Mouse (Mus musculus) lung, adult 2 months (tissue): Measurements from ENCODE around the gene Rdm1. TPM values are rescaled to one million over a fixed set of nuclear protein-coding genes. Genes with fewer than 3 reads are reported as not detected.
"Not testable (repeated sequence)": the region's sequence is repeated elsewhere in the genome, so short reads cannot be mapped to it uniquely, and the experiment has no call there.

Source experiments
- DNase-seq: peaks from one replicate; pipeline ENCODE4 v3.0.0; 2022
- H3K4me1 ChIP-seq: fragments of 200-500 bp; 2 replicates; pipeline ENCODE4 v1.6.1; 2011; ENCODE audit warnings: low read length; ENCODE audit not compliant: control insufficient read depth, insufficient read depth
- H3K4me3 ChIP-seq: fragments of 200-500 bp; replicated peaks from 2 replicates; pipeline ENCODE3; 2011; ENCODE audit warnings: low read depth, mild to moderate bottlenecking, control low read depth, low read length; ENCODE audit errors: extremely low read depth
- CTCF ChIP-seq: fragments of 200-500 bp; IDR thresholded peaks from 2 replicates; pipeline ENCODE4 v1.5.1; 2011; ENCODE audit warnings: mild to moderate bottlenecking, low read length, control low read depth; ENCODE audit not compliant: insufficient read depth
- POLR2A ChIP-seq: fragments of 200-500 bp; IDR thresholded peaks from 2 replicates; pipeline ENCODE4 v1.6.1; 2011; ENCODE audit warnings: low read depth, mild to moderate bottlenecking, control low read depth, low read length, borderline replicate concordance; ENCODE audit errors: extremely low read depth
- WGBS: fragments of 180-500 bp; shearing (Covaris S2); methylation state at CpG from one replicate; pipeline ENCODE4 v1.1.7; 2018; 5-methylcytosine and 5-hydroxymethylcytosine counted together
- polyA plus RNA-seq: library from polyadenylated mRNA; depleted of rRNA; stranded (reverse); fragments of >200 nt; gene quantifications from 2 replicates; pipeline ENCODE4 v1.2.3, GENCODE M21; 2012

Rdm1 gene
- polyA plus RNA-seq, 1 experiment: 21.8 TPM

DNA sequence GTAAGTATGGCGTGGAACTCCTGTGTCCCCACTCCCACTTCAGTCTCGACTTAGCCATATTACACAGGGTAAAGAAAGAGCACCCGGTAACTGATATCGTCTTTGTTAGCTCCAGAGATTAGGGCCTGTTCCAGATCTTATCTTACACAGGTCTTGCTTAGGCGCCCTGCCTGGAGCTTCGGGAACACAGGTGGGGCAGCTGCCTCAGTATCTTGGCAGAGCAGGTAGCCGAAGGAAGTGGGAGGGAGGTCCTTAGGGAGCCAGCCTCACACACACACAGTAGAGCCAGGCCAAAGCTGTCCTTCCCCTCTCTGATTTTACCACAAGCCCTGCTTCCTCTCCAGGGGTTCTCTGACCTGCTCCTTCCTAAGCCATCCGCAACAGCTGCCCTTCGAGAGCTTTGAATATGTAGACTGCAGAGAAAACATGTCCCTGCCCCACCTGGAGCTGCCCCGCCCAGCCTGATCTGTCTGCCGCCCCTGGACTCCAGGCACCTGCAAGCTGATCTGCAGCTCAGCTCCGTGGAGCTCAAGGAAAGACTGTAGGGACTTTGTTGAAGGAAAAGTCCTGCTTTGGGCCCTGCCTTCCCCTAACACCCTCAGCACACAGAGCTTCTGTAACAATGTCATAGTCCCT is 36.9 kb upstream of the Rdm1 start:
- DNase-seq: no peak
- no peak overlapping the region for H3K4me3 ChIP-seq
- TF ChIP-seq CTCF (no peak), POLR2A (no peak)
- H3K4me1 ChIP-seq: no peaks in the 10 kb centered on the region
- 78% methylated on average over 12 of the region's 12 CpGs for WGBS

DNA sequence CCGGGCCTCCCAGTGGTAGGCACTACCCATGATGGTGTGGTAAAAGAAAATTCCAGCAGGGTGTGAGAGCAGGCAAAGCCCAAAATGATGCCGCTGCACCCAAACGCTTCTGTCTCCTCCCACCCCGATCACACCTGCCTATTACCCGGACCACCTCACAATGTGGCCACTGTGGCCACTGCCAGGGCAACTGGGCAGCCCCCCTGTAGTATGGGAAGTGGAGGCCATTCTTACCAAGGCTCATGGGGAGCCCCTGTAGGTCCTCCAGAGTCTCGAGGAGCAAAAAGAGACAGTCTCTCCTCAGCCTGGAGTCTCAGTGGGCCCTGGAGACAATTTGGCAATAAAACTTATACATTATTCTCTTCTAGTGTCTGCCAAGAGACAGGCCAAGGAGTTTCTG is 27.8 kb upstream of the Rdm1 start, which contains the start of gene Gm11634:
Gene Gm11634 (minus strand): TSS at position 101 of the 400 bp plus-strand sequence.
- 74% methylated on average over 6 of the region's 6 CpGs for WGBS
- H3K4me3 ChIP-seq: no peak within 1 kb of the TSS
- no peak for DNase-seq
- no peak for TF ChIP-seq POLR2A
- TF ChIP-seq CTCF: no peak
- no peaks in the 10 kb centered on the region for H3K4me1 ChIP-seq

DNA sequence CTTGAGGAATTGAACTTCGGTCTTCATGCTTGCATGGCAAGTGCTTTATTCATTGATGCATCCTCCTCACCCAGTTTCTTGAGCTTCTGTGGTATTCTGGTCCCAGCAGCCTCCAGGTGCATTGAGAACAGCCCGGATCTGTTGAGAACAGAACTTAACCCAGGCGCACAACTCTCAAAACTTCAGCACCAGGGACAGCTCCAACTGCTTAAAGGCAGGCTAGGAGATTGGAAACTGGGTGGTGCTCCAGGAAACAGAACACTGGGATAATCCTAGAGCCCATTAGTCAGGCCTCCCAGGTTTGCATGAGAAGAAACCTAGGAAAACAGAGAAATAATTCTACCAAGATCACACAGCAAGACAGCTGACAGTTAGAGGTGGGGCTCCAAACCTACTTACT is 24.5 kb upstream of the Rdm1 start:
- H3K4me3 ChIP-seq: no peak overlapping the region
- TF ChIP-seq CTCF: no peak
- no peak for TF ChIP-seq POLR2A
- DNase-seq: peak; percentile 47
- WGBS: 9% methylated on average over 3 of the region's 3 CpGs
- no peaks in the 10 kb centered on the region for H3K4me1 ChIP-seq

DNA sequence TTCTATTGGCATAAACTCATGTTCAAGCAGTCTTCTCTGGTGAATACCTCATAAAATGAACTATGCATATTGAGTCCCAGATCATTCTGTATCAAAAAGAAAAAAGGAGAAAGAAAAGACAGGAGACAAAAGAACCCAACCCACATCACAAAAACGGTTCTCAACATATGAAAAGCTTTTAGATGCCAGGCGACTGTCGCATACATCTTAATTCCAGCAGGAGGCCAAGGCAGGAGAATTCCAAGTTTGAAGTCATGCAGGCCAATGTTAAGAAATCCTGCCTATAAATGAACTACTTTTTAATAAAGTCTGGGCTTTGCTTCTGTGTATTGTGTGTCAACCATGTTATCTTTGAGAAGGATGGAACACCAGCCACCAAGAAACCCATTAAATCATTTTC is 22.9 kb upstream of the Rdm1 start:
- no peak for TF ChIP-seq POLR2A
- TF ChIP-seq CTCF: no peak
- DNase-seq: no peak
- WGBS: 6% methylated on average over 3 of the region's 3 CpGs
- no peak overlapping the region for H3K4me3 ChIP-seq
- H3K4me1 ChIP-seq: no peaks in the 10 kb centered on the region

DNA sequence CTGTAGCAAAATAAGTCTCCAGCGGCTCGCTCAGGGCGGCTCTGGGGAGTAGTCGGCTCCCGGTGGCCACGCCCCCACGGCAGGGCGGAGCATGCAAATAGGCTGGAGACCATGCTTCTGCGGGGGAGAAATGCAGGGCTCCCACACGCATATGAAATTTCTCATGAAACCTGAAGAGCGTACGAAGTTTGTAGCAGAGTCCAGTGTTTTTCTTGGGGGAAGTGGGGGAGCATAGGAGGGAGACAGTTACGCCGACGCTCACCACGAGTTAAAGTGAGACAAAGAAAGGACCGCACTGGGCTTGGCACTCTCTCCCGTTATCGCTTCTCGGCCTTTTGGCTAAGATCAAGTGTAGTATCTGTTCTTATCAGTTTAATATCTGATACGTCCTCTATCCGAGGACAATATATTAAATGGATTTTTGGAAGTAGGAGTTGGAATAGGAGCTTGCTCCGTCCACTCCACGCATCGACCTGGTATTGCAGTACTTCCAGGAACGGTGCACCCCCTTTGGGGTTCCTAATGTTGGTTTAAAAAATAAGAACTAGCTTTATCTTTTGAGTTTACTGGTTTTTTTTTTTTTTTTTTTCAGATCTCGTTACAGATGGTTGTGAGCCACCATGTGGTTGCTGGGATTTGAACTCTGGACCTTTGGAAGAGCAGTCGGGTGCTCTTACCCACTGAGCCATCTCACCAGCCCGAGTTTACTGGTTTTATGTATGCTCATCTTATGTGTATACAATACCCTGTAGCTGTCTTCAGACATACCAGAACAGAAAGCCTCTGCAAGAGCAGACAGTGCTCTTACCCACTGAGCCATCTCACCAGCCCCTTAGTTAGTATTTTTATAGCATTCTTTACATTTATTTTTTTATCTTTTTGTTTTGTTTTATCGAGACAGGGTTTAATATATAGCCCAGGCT is 22.2 kb upstream of the Rdm1 start:
- H3K4me1 ChIP-seq: not testable (repeated sequence)
- peak; percentile 13; the same call in 1 of the 2 replicates for TF ChIP-seq POLR2A
- 2% methylated on average over 30 of the region's 30 CpGs for WGBS
- DNase-seq: peak; percentile 72
- peak overlapping the region; percentile 47 for H3K4me3 ChIP-seq

DNA sequence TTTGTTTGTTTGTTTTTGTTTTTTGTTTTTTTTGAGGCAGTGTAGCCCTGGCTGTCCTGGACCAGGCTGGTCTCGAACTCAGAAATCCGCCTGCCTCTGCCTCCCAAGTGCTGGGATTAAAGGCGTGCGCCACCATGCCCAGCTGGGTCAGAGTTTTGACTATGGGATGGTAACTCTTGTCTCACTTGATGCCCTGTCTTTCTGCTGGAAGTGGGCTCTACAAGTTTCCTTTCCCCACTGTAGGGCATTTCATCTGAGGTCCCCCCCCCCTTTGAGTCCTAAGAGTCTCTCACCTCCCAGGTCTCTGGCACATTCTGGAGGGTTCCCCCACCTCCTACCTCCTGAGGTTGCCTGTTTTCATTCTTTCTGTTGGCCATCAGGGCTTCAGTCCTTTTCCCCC is 19.9 kb upstream of the Rdm1 start:
- H3K4me3 ChIP-seq, DNase-seq, H3K4me1 ChIP-seq: not testable (repeated sequence)
- 81% methylated on average over 4 of the region's 4 CpGs for WGBS

DNA sequence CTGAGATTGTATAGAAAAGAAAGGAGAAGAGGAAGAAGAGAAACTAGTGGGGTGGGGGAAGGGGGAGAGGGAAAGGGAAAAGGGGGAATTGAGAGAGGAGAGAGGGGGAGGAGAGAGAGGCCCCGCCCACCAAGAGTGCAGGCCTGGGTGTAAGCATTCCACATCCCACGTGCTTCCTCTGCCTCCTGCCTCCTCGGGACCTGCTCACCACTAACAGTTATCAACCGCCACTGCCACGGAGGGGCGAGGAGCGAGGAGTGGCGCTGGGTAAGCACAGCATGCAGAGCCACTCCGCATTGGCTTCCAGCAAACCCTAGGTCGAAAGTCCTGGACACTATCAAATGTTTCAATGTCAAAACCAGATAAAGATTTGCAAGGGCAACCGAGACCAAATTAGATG is 16.6 kb upstream of the Rdm1 start:
- 22% methylated on average over 11 of the region's 11 CpGs for WGBS

DNA sequence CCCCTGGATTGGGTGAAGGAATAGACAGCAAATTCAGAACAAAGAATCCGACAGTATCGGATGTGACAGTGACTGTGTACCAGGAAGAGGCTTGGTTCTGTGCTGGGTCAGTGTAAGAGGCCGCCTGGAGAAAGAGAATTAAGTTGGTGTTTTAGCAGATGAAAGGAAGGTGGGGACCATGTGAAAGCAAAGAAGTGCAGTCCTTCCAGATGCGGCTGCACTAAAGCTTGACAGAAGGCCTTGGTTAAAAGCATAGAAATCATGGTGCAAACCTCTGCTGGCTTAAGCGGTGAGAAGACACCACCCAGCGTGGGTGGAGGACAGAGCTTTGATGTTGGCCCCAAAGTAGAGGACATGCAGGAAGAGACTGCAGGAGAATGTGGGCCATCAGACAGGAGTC is 13.4 kb upstream of the Rdm1 start:
- DNase-seq: no peak
- WGBS: 69% methylated on average over 6 of the region's 6 CpGs
- Histone ChIP-seq H3K4me3 (no peak overlapping the region), H3K4me1 (no peaks in the 10 kb centered on the region)
- TF ChIP-seq CTCF (no peak), POLR2A (no peak)

More for the DNA sequence above, 16.6 kb upstream of the Rdm1 start:
- H3K4me1 ChIP-seq: no peaks in the 10 kb centered on the region
- DNase-seq: no peak
- TF ChIP-seq CTCF (no peak), POLR2A (no peak)
- H3K4me3 ChIP-seq: no peak overlapping the region

DNA sequence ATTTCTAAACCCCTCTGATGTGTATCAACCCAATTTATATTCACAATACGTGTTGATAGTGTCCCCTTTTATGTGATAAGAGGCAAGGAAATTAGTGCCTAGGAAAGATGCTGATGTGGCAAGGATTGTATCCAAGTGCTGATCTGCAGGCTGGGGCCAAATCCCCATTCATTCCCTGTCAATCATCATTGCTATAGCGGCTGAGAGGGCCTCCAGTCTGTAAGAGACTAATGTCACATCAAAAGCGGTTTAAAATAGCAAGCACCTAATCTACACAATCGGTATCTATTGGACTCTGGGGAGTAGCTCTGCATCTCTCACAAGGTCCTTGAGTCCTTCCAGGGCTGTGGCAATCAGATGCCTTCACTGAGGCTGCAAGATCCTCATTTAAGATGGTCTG is 12.9 kb upstream of the Rdm1 start:
- 65% methylated on average over 4 of the region's 4 CpGs for WGBS
- no peak for DNase-seq
- no peak overlapping the region for H3K4me3 ChIP-seq
- H3K4me1 ChIP-seq: no peaks in the 10 kb centered on the region
- TF ChIP-seq CTCF: no peak
- no peak for TF ChIP-seq POLR2A

DNA sequence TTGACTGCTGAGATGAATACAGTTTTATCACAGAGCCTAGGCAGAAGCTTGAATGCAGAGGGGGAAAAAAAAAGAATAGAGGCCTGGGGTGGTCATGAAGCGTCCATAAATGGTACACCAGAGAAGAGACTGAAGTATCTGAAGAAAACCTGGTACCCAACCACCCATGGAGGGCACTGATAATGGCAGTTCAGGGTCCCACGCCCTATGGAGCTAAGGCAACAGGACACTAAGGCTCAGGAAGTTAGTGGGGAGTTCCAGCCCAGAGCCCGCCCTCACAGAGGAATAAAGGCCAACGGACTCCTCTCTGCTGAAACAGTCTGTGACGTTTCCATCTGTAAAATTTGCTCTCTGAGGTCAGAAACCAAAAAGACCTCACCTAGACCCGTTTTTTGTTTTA is 11.6 kb upstream of the Rdm1 start:
- 71% methylated on average over 6 of the region's 6 CpGs for WGBS
- no peak for TF ChIP-seq POLR2A
- no peak for TF ChIP-seq CTCF
- Histone ChIP-seq H3K4me1 (no peaks in the 10 kb centered on the region), H3K4me3 (no peak overlapping the region)
- no peak for DNase-seq

DNA sequence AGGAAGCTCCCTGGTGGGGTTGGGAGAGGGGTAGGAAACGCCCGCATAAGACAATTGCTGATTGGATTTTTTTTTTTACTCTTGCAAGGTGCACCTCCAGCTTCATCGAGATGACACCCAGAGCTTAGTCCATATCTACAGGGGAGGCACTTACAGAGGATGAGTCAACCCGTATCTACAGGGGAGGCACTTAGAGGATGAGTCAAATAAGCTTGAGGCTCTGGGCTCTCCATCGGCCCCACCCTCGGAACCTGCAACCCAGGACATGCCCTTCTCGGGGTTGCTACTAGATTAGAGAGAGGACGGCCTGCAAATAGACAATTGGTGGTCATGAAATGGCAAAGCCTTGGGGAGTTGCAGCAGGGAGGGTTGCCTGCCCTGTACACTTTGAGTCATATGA is 10.9 kb upstream of the Rdm1 start:
- WGBS: 83% methylated on average over 8 of the region's 8 CpGs
- Histone ChIP-seq H3K4me3 (no peak overlapping the region), H3K4me1 (no peaks in the 10 kb centered on the region)
- DNase-seq: no peak
- TF ChIP-seq POLR2A: no peak
- no peak for TF ChIP-seq CTCF
